Mouse (Mus musculus) T-helper 1 cell (primary cell): ENCODE results near the gene Rpl18.

Experiments used
- in situ Hi-C: fragments of 300-600 bp; cut with MboI, MseI; formaldehyde crosslinking; loops from one replicate; pipeline ENCODE4 v1.15.1; 2025; ENCODE audit warnings: high pct_unique_total_duplicates

Rpl18 gene

GRCm38 (mm10) chr7:45715090-45715708 is at the start of gene Rpl18:
Rpl18 (plus strand) TSS chr7:45715457.
- in situ Hi-C loops: no loop called here

DNA sequence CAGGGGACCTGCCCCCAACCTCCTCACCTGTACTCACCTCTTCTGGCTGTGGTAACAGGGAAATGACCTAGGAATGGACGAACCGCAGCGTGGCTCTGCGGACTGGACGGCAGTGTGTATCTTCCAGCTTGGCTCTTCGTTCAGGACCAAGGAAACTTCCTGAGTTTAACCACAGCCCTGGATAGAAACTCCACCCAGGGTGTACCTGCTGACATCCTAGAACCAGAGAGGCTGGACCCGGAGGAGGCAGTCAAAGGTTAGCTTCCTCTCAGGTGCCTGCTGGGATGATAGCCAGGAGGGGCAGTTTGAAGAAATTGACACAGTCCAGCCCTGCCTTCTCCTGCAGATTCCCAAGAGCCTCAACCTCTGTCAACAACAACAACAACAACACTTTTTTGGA is 49.1 kb upstream of the Rpl18 start, which contains the start of gene Fut2:
Gene Fut2 (minus strand): TSS at position 234 of the 400 bp plus-strand sequence.
- in situ Hi-C loops: no loop called here

DNA sequence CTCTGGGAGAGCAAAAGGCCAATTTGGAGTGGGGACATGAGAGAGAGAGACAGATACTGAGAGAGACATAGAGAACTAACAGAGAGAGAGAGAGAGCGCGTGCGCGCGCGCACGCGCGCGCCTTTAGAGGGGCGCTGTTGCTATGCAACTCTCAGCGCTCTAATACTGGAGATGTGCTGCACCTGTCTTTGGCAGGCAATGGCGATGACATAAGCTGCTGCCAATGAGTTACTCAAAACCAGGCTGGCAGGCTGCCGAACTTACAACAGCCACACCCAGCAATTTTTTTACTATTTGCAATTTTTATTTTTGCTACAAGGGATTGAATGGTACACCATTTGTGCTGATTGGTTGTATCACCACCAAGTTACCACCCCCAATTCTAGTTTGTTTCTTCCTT is 47.5 kb upstream of the Rpl18 start:
- in situ Hi-C loops: no loop called here

DNA sequence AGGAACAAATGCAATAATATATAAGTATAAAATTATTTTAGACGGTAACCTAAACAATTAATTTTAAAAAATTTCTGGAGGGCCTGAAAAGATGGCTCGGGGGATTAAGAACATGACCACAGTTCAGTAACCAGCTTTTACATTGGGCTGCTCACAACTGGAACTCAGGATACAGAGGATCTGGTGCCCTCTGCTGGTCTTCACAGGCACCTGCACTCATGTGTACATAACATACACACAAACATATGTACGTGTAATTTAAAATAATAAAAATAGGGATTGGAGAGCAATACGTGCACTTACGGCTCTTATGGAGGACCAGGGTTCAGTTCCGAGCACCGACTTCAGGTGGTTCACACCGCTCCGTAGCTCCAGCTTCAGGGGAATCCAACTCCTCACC is 46.3 kb upstream of the Rpl18 start:
- in situ Hi-C loops: no loop called here

- in situ Hi-C loops: no loop called here
Observed at GRCm38 (mm10) chr7:45677627-45678295, 37.5 kb upstream of the Rpl18 start.

GRCm38 (mm10) chr7:45678513-45678912 is 36.7 kb upstream of the Rpl18 start:
- in situ Hi-C loops: no loop called here

DNA sequence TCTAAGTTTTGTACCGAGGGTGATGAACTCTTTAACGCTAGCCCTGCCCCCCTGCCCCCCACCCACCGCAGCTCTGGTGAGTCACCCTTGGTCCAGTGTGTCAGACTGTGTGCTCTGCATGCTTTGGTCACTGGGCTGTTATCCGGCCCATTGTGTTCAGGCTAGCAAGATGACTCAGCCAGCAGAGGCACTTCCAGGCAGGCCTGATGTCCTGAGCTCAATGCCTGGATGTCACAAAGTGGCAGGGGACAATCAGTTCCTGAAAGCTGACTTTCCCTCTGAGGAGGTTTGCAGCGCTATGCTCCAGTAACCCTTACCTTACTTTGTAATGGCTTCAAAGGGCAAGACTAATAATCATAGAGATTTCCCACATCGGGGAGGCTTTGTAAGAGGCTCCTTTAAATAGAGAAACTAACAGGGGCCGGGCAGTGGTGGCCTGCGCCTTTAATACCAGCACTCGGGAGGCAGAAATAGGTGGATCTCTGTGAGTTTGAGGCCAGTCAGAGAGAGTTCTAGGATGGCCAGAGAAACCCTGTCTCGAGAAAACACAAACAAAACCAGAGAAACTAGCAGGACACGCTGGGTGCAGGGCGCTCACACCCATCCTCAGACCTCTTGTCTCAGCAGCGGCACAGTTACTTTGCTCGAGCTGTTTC is 35.2 kb upstream of the Rpl18 start:
- in situ Hi-C loops: no loop called here

DNA sequence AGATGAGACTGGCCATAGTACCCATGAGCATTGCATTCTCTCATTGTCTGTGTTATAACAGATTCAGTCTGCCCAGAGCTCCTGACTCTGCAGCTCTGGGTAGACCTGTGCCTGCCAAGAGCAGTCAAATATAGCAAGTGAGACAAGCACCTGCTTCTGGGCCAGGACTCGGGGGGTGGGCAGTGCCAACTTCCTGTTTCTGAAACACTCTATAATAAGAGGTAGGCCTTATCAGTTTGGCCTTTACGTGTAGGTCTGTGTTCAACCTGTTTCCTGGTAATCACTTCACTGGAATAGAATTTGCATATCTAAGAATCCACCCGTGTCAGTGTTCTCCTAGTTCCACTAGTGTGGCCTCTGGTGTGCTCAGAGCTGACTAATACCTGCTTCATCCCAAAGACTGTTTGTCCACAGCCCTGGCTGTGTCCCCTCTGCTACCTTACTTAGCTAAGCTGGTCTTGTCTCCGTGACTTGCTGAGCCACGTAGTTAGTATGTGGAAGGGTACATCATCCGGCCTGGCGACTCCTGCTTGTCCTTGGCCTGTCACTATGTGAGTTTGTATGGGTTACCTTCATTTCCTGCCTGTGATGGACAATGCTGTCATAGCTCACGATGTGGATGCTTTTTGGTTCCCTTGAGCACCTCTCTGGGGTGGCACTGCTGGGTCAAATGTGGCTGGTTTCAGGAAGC is 34.1 kb upstream of the Rpl18 start:
- in situ Hi-C loops: no loop called here

DNA sequence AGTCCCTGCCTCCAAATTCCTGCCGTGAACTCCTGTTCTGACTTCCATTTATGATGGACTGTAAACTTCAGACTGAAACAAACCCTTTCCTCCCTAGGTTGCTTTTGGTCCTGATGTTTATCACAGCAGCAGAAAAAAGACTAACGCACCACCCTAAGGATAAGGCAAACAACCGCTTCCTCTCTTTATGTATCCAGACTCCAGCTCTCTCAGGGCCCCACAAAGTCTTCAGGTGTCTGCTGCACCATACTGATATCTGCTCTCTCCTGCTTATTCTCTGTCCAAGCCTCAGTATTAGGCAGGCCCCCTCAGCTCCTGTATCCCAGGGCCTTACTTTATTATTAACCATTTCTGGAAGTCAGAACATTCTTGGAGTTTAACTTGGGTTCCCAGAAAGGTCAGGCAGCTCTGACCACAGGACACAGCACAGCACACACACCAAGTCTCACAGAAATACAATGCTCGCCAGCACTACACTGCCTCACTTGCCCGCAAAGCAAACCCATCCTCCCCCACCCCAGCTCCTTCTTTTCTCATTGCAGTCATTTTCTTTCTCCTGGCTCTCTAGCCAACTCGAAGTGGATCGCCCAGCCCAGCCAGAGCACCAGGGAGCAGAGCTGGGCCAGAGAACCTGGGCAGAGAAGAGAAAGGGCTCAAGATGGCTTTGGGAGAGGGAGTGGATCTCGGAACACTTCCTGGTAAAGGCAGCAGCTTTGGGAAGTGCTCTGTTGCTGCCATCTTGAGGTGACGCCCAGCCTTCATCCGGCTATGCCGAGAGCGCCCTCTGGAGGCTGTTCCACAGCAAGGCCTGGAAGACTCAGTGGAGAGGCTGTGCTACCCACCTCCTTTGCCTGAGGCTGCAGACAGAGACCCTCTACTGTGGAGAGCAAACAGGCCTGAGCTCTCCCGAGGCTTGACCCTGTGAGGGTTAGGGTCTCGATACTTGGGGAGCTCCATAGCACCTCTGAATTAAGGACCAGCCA is 32.8 kb upstream of the Rpl18 start:
- in situ Hi-C loops: no loop called here

DNA sequence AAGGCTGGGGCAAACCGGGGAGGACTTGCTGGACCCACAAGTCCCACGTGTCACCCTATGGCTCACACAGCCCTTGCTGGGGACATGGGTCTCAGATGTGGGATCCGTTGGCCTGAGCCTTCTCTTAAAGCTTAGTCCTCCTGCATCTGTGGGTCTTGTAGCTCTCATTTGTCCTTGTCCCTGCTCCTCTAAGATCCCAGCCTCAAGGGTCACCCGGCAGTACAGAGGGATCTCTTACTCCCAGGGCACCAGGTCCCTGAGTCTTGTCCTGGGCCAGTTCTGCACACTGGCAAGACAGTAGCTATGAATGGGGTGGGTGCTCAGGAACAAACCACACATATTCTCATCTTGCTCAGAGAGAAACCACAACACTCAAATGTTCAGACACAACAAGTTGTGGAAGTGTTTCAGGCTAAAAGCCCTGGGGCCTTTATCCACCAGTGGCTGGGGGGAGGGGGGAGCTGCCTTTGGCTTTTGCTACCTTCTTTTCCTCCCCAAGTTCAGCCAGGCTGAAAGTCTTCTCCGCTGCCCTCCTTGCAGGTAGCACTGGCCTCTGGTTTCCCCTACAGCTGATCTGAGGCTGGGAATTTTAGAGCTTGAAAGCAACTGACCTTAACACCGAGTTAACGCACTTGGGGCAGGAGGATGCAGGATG is 31.7 kb upstream of the Rpl18 start, which contains the start of gene Ntn5:
Gene Ntn5 (plus strand): TSS at position 627 of the 655 bp plus-strand sequence.
- in situ Hi-C loops: no loop called here

GRCm38 (mm10) chr7:45685811-45686210 is 29.4 kb upstream of the Rpl18 start:
- in situ Hi-C loops: no loop called here

GRCm38 (mm10) chr7:45686841-45687240 is 28.4 kb upstream of the Rpl18 start:
- in situ Hi-C loops: no loop called here

- in situ Hi-C loops: no loop called here
Observed at GRCm38 (mm10) chr7:45689099-45689498, 26.2 kb upstream of the Rpl18 start.

- in situ Hi-C loops: no loop called here
Observed at GRCm38 (mm10) chr7:45689800-45690199, 25.5 kb upstream of the Rpl18 start.

- in situ Hi-C loops: no loop called here
Observed at GRCm38 (mm10) chr7:45692364-45692763, 22.9 kb upstream of the Rpl18 start.

DNA sequence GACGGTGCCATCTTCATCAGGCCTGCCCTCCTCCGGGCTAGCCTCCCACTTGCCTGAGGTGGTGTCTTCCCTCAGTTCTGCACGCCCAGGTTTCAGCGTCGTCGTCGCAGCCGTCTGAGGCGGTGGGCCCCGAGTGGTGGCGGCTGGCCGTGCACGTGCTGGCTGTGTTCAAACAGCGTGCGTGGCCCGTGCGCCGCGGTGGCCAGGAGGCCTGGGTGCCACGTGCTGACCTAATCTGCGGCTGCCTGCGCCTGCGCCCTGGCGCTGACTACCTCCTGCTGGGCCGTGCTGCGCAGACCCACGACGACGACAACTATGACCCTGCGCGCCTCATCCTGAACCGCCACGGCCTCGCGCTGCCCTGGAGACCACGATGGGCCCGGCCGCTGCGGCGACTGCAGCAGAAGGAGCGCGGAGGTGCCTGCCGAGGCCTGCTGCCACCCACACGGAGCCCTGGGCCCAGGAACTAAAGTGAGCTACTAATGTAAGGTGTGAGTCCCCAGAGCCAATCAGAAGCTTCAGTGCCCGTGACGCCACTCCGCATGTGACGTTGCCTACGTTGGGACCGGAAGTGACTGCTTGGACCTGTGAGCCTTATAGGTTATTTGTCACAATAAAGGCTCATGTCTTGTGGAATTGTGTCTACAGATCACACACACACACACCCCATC is 21.2 kb upstream of the Rpl18 start, which contains the start of gene Sec1:
Gene Sec1 (minus strand): TSS at position 482 of the 671 bp plus-strand sequence.
- in situ Hi-C loops: no loop called here

GRCm38 (mm10) chr7:45695098-45695497 is 20.2 kb upstream of the Rpl18 start:
- in situ Hi-C loops: no loop called here

DNA sequence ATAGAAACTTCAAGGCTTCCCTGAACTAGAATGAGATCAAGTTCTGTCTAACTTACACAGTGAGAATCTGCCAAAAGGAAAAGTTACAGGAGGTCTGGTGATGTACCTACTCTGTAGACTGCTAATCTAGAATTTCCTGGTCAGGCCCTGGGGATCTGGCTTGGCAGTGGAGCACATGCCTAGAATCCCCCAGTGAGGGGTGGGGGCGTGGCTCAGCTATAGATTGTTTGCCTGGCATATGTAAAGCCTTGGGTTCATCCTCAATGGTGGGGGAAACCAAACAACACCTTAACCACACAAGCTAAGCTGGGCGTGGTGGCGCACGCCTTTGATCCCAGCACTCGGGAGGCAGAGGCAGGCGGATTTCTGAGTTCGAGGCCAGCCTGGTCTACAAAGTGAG is 17.4 kb upstream of the Rpl18 start:
- in situ Hi-C loops: no loop called here

- in situ Hi-C loops: loop anchor here (10.0 kb wide), 1 partner anchor 805 kb away; the partner anchor contains the start of genes Fuz and Med25
Observed at GRCm38 (mm10) chr7:45699523-45700141, 15.6 kb upstream of the Rpl18 start, which contains the start of gene Car11. Car11 (plus strand) TSS chr7:45699843.
